ENCODE assay signal across 10 mouse cellular contexts in genomic region chr6:144339006-144339405, GRCm38 (mm10).
DNase-seq lines count a peak whose midpoint lies in the region; ATAC-seq lines count a peak whose summit lies in the region.
"Had no signal": no experiment of that assay in that cellular context is flagged by ENCODE, and none has a peak within 500 bp of the region (broad histone marks: within the 10 kb centered on the region; RNA-seq: fewer than 3 reads in every experiment).

No protein-coding gene starts in this region.

- WGBS in hindbrain, embryonic 14.5 days = 67% methylated on average over 13 of the region's 13 CpGs
- WGBS in hindbrain, embryonic 13.5 days = 69% methylated on average over 13 of the region's 13 CpGs

- DNase-seq in hindbrain, embryonic 14.5 days (ENCODE audit: low spot score) = peak; percentile 51
- DNase-seq in right cerebral cortex, adult 18-20 months = peak; percentile 25
- DNase-seq in right cerebral cortex, postnatal 36 days (ENCODE audit: low spot score in 2 of 2) = no peak
- DNase-seq in left cerebral cortex, postnatal 10 days (ENCODE audit: extremely low spot score in 1 of 2, low spot score in 2 of 2) = peak; percentile 10 to 31
- DNase-seq: cerebellum, adult 8-10 months; gastrocnemius, postnatal 14 days had no signal

- intact Hi-C loops in left cerebral cortex, postnatal 10 days (cut with DNase I) = no loop called here

- no peaks in the 10 kb centered on the region for H3K36me3 ChIP-seq in hindbrain, embryonic 14.5 days (replicated peaks; ENCODE audit: control insufficient read depth, insufficient read depth)
- no peaks in the 10 kb centered on the region for H3K36me3 ChIP-seq in hindbrain, embryonic 13.5 days
- H3K36me3 ChIP-seq: intestine, embryonic 15.5 days had no signal

- H3K27me3 ChIP-seq in hindbrain, embryonic 14.5 days (ENCODE audit: control insufficient read depth, insufficient read depth, low read length) = no peaks in the 10 kb centered on the region
- peaks cover 3% of the 10 kb centered on the region; the same call in 1 of the 2 replicates for H3K27me3 ChIP-seq in hindbrain, embryonic 13.5 days
- H3K27me3 ChIP-seq: intestine, embryonic 15.5 days had no signal

- H3K27ac ChIP-seq in hindbrain, embryonic 14.5 days = no peak overlapping the region
- H3K27ac ChIP-seq in hindbrain, embryonic 13.5 days = no peak overlapping the region
- H3K27ac ChIP-seq: intestine, embryonic 15.5 days had no signal

- peaks cover 7% of the 10 kb centered on the region; the same call in 1 of the 2 replicates for H3K4me1 ChIP-seq in hindbrain, embryonic 14.5 days (replicated peaks; ENCODE audit: control insufficient read depth, insufficient read depth, low read length)
- peaks cover 13% of the 10 kb centered on the region for H3K4me1 ChIP-seq in hindbrain, embryonic 13.5 days (replicated peaks)
- H3K4me1 ChIP-seq: intestine, embryonic 15.5 days had no signal

- no peak for ATAC-seq in hindbrain, embryonic 14.5 days (ENCODE audit: low FRiP score)
- ATAC-seq in hindbrain, embryonic 13.5 days (ENCODE audit: low FRiP score) = no peak
- ATAC-seq in CD4-positive, CD25-positive, alpha-beta regulatory T cell, adult 4 months = no peak
- ATAC-seq in megakaryocyte progenitor cell, adult 5-6 weeks (replicated peaks; ENCODE audit: poor library complexity) = no peak
- ATAC-seq: intestine, embryonic 15.5 days had no signal

- no peak overlapping the region for H3K4me2 ChIP-seq in hindbrain, embryonic 14.5 days (replicated peaks)
- no peak overlapping the region for H3K4me2 ChIP-seq in hindbrain, embryonic 13.5 days
- H3K4me2 ChIP-seq: intestine, embryonic 15.5 days had no signal

- H3K9me3 ChIP-seq in hindbrain, embryonic 14.5 days (ENCODE audit: control insufficient read depth, low read length) = 0 out of 2 replicates have a peak, but pooled peaks cover 5% of the 10 kb centered on the region
- peaks cover 3% of the 10 kb centered on the region; the same call in 1 of the 2 replicates for H3K9me3 ChIP-seq in hindbrain, embryonic 13.5 days
- H3K9me3 ChIP-seq: intestine, embryonic 15.5 days had no signal

- no peak overlapping the region for H3K9ac ChIP-seq in hindbrain, embryonic 14.5 days
- no peak overlapping the region for H3K9ac ChIP-seq in hindbrain, embryonic 13.5 days
- H3K9ac ChIP-seq: intestine, embryonic 15.5 days had no signal

- no peak overlapping the region for H3K4me3 ChIP-seq in hindbrain, embryonic 14.5 days (replicated peaks; ENCODE audit: low read length)
- no peak overlapping the region for H3K4me3 ChIP-seq in hindbrain, embryonic 13.5 days
- H3K4me3 ChIP-seq: intestine, embryonic 15.5 days had no signal

Comparison
In these comparisons a context has a peak if more than half of its experiments do, and no peak if none do; other contexts are left out.
1. DNase-seq: peak in hindbrain, embryonic 14.5 days (single experiment), right cerebral cortex, adult 18-20 months (single experiment) and left cerebral cortex, postnatal 10 days (2 of 2); none in right cerebral cortex, postnatal 36 days (0 of 2).